Mouse (Mus musculus) layer of hippocampus, adult 11-12 months (tissue): Measurements from ENCODE around the gene Cfap77.

Experiments
- DNase-seq: peaks from one replicate; pipeline ENCODE4 v3.0.0; 2022; ENCODE audit warnings: low spot score

Cfap77 gene

GRCm38 (mm10) chr2:29051932-29052331 lies 2.9 kb downstream of the Cfap77 start:
- no peak for DNase-seq

GRCm38 (mm10) chr2:29046151-29046550 lies 8.7 kb downstream of the Cfap77 start:
- DNase-seq: no peak

- no peak for DNase-seq
These were observed 12.7 kb downstream of the Cfap77 start for GRCm38 (mm10) chr2:29042124-29042523.

- no peak for DNase-seq
These were observed 13.4 kb downstream of the Cfap77 start for GRCm38 (mm10) chr2:29041477-29041768.

GRCm38 (mm10) chr2:29040594-29041476 lies 14.0 kb downstream of the Cfap77 start:
- no peak for DNase-seq

DNA sequence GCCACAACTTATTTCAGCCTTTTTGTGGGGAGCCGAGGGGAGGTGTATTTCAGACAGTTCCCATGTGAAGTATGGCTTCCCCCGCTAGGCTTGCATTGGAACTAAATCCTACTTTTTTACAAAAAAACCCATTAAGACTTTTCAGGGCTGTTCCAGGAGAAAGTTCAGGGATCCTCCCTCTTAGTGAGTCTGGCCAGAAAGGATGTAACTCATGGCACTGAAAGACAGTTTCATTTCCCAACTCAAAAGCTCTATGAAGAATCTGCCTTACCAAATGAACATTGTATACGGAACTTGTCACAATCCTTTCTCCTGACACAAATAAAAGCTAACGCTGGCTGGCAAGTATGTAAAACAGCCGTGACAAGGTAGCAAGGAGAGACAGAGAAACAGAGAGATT lies 15.1 kb downstream of the Cfap77 start:
- DNase-seq: no peak

GRCm38 (mm10) chr2:29035698-29036097 lies 19.2 kb downstream of the Cfap77 start:
- DNase-seq: no peak

DNA sequence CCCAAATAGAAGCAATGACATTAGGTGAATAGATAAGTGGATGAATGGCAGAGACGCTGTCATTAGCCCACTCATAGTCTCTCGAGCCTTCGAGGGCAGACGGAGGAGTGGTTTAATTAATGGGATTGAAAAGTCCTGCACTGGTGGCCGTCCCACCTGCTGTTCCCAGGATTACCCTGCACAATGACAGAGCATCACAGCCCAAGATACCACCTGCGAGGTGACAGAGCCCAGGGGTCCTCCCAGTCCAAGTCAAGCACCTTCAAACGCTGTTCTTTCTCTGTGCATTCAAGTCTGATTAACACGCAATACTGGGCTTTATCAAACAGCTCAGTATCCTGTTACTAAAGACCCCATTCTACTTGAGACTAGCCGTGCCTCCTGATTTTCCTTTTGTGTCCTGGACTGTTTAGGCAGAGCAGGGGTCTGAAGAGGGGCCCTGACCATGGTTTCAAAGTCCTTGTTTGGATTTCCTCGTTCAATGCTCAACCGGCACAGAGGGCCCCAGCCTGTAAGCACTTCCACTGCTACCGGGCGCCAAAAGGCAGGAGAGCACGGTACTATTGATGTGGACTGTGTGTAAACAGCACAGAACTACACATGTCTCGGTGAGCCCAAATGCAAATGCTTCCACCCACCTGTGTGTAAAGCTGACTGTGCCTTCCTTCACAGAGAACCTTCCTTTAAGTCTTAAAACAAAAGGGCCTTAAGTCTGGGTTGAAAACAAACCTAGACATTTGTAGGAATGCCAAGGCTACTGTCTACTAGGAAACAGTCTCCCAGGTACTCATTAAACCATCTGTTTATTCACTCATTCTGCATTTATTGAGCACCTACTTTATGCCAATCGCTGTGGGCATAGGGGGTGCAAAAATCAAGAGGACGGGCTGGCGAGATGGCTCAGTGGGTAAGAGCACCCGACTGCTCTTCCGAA lies 20.1 kb downstream of the Cfap77 start:
- DNase-seq: no peak

DNA sequence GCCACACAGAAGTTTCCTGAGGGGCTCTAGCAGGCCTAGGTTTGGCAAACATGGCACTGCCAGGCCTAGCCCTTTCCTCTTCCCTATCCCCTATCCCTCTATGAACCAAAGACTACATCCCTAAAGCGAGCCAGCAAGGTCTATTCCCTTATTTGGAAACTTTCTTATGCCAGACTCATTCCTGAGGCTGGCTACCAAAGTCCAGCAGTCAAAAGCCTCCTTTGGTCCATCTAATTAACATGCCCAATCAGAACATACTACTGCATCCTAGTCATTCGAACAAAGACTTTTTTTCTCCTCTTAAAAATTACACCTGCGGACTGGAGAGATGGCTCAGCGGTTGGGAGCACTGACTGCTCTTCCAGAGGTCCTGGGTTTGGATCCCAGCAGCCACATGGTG lies 22.9 kb downstream of the Cfap77 start:
- DNase-seq: no peak

DNA sequence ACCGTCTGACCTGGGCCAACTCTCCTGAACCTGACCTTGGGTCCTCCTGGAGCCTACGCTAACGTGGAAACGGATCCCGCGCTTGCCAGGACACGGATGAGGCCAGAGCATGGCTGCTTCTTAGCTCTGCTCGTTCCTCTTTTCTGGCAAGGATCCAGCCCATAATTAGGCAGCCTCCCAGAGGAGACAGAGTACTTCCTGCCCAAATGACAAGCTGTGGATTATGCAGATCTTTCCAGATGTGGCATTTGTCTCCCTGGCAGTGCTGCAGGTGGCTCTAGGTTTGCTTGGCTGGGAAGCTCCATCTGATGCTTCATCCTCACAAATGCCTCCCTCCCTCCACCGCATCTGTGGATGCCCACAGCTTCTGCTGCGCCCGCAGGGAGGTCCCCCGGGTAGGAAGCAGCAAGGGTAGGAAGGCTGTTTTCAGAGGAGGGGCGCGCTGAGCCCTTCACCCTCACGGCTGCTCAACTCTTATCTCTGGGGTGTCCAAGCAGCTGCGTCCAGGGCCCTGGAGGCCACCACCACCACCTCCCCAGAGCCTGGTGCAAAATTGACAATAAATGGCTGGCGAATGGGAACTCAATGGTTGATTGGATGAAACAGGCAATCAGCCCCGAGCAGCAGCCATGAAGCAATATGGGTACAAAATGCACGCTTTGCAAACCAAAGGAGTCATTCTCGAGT lies 24.7 kb downstream of the Cfap77 start:
- no peak for DNase-seq

- DNase-seq: peak; percentile 43
These were observed 29.6 kb downstream of the Cfap77 start for GRCm38 (mm10) chr2:29025284-29025683.

DNA sequence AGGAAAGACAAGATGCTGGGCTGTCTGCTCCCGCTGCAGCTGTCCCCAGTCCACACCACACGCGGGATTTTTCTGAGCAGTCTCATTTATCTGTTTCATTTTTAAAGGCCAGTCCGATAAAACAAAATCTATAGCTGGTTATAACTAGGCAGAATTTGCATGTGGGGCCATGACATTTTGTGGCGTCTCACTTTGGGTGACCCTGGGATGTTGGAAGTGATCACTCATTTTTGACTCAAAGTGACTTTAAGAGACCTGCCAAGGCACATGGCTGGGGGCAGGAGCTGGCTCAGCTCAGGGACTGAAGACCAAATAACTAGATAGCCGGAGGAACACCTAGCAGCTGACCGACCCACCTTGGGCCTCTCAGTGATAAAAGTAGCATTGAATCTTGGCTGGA lies 31.9 kb downstream of the Cfap77 start:
- no peak for DNase-seq

DNA sequence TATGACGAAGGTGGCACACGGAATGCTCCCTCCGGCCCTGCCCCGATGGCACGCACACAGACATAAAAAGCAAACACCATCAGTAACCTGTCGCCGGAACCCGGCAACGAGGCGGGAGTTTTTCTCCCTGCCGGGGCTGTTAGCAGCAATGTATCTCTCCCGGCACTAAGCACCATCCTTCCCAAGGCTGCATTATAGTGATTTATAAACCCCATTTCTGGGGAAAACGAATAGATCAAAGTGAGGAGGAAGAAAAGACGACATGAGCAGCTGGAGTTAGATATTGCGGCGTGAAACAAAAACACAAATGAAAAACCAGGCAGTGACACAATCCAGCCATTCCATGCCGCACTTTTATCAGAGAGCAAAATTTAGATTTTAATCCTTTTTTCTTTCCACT lies 33.8 kb downstream of the Cfap77 start:
- no peak for DNase-seq

GRCm38 (mm10) chr2:29018680-29019079 lies 36.2 kb downstream of the Cfap77 start:
- no peak for DNase-seq

DNA sequence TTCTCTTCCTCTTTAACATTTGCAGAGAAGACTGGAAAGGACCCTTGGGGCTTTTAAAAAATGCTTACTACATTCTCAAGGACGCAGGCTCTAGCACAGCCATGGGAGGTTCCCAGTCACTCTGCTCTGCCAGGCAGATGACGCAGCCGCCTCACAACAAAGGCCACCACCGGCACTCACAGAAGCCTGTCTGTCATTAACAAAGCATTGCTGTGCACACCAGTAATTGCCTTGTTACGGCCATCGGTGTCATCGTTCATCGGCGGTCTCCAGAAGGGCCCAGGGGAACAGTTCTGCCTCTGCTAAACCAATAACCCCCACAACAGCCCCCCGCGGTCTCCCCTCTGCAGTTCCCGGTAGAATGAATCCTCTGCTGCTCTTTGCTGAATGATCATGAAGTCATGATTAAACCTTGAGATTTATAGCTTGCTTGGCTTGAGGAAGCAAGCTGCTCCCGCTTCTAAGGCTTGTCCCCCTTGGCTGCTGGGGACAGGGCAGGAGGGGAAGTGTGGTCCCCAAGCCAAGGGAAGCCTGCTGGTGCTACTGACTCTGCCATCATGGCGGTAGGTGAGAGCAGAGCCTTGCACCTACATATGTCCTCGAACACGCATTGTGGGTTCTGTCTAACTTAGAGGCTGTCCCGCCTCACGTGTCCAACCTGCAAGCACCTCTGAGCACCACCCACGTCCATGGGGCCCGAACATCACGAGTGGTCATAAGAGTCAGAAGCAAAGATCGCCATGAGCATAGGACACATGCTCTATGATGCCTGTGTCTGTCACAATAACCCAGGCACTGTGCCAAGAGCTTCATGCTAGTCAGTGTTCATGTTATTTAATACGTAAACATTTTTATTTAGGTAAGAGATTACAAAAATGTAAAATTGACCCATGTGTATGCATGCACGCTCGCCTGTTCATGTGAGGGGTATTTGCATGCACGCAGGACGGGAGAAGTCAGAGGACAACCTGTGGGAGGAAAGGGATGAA lies 38.0 kb downstream of the Cfap77 start:
- no peak for DNase-seq

- no peak for DNase-seq
These were observed 42.3 kb downstream of the Cfap77 start for GRCm38 (mm10) chr2:29012523-29012922.

- no peak for DNase-seq
These were observed 47.2 kb downstream of the Cfap77 start for GRCm38 (mm10) chr2:29007656-29008055.

DNA sequence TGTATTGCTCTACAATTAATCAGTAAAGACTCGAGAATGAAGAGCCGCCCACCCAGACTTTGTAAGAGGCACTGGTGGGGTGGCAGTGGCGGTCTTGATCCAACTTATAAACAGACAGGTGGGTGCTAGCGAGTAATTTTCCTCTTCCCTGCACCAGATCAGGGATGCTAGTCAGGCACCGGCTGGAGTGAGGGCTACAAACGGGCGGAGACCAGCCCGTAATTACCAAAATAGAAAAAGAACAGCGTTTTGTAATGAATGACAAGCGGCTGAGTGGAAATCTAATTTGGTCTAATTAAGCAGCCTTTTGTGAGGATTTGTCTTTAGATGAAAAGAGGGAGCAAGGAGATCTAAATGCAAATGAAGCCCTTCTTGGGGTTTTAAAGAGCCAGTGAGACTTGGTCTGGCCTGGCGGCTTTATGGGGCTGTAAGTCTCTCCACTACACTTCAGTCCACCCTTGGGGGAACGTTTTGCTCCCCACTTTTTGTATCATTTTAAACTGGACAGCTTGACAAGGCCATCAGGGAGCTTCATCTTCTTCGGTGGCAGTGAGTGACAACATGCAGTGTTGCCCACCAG lies 48.3 kb downstream of the Cfap77 start:
- no peak for DNase-seq

DNA sequence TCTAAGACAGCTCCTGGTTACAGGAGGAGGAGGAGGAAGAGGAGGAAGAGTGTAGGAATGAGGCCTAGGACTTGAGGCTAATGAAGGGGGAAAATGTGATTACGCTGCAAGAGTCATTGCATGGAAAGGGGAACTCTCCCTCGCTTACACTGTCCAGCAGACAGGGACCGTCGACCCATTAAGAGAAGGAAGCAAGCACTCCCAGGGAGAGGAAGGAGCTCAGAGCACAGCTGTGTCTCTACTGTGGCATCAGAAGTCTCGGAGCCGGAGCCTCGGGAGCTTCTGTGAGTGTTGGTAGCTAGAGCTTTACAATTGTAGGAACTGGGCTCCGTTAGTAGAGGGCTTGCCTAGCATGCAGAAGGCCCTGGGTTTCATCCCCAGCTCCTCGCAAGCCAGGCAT lies 50.8 kb downstream of the Cfap77 start:
- no peak for DNase-seq

DNA sequence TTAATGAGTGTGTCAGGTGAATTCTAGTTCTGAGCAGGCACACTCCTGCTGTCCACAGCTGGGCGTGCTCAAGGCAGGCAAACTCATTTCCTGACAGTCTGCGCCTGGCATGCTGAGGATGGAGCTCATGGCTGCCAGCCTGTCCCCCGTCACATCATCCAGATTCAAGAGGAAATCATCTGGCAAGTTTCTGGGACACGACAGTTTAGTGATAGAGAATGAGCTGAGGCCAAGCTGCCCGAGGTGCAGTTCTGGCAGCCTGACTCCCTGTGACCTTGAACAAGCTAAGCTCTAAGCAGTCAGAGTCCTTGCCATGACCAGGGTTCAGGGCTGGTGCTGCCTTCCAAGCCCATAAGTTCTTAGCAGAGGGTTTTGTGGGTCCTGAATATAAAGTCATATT lies 56.6 kb downstream of the Cfap77 start:
- no peak for DNase-seq
